Mouse (Mus musculus) ES-Bruce4 (cell line): ENCODE data around the gene Eif3c. TPM values are rescaled to one million over a fixed set of nuclear protein-coding genes. Genes with fewer than 3 reads are reported as not detected.

Experiments
- H3K27ac ChIP-seq: 2 replicates; pipeline ENCODE4 v1.5.1; 2012; ENCODE audit warnings: low read length, inconsistent platforms; ENCODE audit not compliant: insufficient read depth
- H3K27me3 ChIP-seq: 2 replicates; pipeline ENCODE4 v1.6.1; 2012; ENCODE audit warnings: mild to moderate bottlenecking, low read length, inconsistent platforms; ENCODE audit not compliant: control insufficient read depth, poor library complexity, insufficient read depth, severe bottlenecking
- H3K36me3 ChIP-seq: 2 replicates; pipeline ENCODE4 v1.6.1; 2012; ENCODE audit warnings: inconsistent platforms, mild to moderate bottlenecking, low read length, moderate library complexity; ENCODE audit not compliant: control insufficient read depth, poor library complexity, insufficient read depth, severe bottlenecking
- H3K4me1 ChIP-seq: one replicate; pipeline ENCODE4 v1.8.1; 2011; ENCODE audit warnings: low read length; ENCODE audit not compliant: control insufficient read depth, insufficient read depth
- H3K4me3 ChIP-seq: 2 replicates; pipeline ENCODE4 v1.5.1; 2011; ENCODE audit warnings: low read depth, mild to moderate bottlenecking, low read length
- H3K9ac ChIP-seq: 2 replicates; pipeline ENCODE4 v1.6.1; 2012; ENCODE audit warnings: low read depth, mild to moderate bottlenecking, inconsistent platforms; ENCODE audit not compliant: poor library complexity, severe bottlenecking
- H3K9me3 ChIP-seq: replicated peaks from 2 replicates; pipeline ENCODE4 v1.6.1; 2012; ENCODE audit warnings: mild to moderate bottlenecking, low read length, inconsistent platforms; ENCODE audit not compliant: control insufficient read depth, poor library complexity, insufficient read depth, severe bottlenecking
- CTCF ChIP-seq: IDR thresholded peaks from one replicate; pipeline ENCODE4 v1.8.1; 2011; ENCODE audit warnings: low read depth, low read length
- EP300 ChIP-seq: IDR thresholded peaks from 2 replicates; pipeline ENCODE4 v1.6.1; 2011; ENCODE audit warnings: low read depth, low read length; ENCODE audit not compliant: insufficient read depth
- POLR2A ChIP-seq: IDR thresholded peaks from one replicate; pipeline ENCODE4 v1.8.1; 2011; ENCODE audit warnings: low read length; ENCODE audit not compliant: insufficient read depth
- polyA plus RNA-seq: library from polyadenylated mRNA; stranded (reverse); fragments of >200 nt; gene quantifications from 2 replicates; pipeline ENCODE4 v1.2.4, GENCODE M21; 2011; ENCODE audit warnings: low read depth; ENCODE audit not compliant: missing spikeins, insufficient read depth, insufficient read length

Gene Eif3c
- polyA plus RNA-seq, 1 experiment: 348 TPM

- no peak overlapping the region for H3K4me3 ChIP-seq
Observed at GRCm38 (mm10) chr7:126545631-126546030, 20.6 kb downstream of the Eif3c start.

GRCm38 (mm10) chr7:126541661-126542060 is 24.6 kb downstream of the Eif3c start:
- Histone ChIP-seq H3K9me3 (no peaks in the 10 kb centered on the region), H3K9ac (no peak overlapping the region), H3K36me3 (peaks cover 13% of the 10 kb centered on the region), H3K4me3 (no peak overlapping the region), H3K4me1 (no peaks in the 10 kb centered on the region), H3K27me3 (no peaks in the 10 kb centered on the region), H3K27ac (no peak overlapping the region)
- TF ChIP-seq CTCF (no peak), POLR2A (no peak), EP300 (no peak)

More at GRCm38 (mm10) chr7:126545631-126546030, 20.6 kb downstream of the Eif3c start:
- Histone ChIP-seq H3K4me1 (no peaks in the 10 kb centered on the region), H3K9me3 (no peaks in the 10 kb centered on the region), H3K27me3 (no peaks in the 10 kb centered on the region), H3K9ac (no peak overlapping the region), H3K36me3 (peaks cover 49% of the 10 kb centered on the region), H3K27ac (no peak overlapping the region)
- TF ChIP-seq CTCF (no peak), EP300 (no peak), POLR2A (no peak)

- Histone ChIP-seq H3K9ac (no peak overlapping the region), H3K27ac (no peak overlapping the region), H3K4me1 (no peaks in the 10 kb centered on the region), H3K27me3 (peaks cover 2% of the 10 kb centered on the region; the same call in 1 of the 2 replicates), H3K36me3 (no peaks in the 10 kb centered on the region), H3K4me3 (no peak overlapping the region), H3K9me3 (no peaks in the 10 kb centered on the region)
- TF ChIP-seq EP300: no peak
- no peak for TF ChIP-seq CTCF
- no peak for TF ChIP-seq POLR2A
Observed at GRCm38 (mm10) chr7:126537820-126538585, 28.2 kb downstream of the Eif3c start.

- Histone ChIP-seq H3K36me3 (no peaks in the 10 kb centered on the region), H3K9ac (no peak overlapping the region), H3K27me3 (peaks cover 2% of the 10 kb centered on the region; the same call in 1 of the 2 replicates), H3K9me3 (no peaks in the 10 kb centered on the region), H3K27ac (no peak overlapping the region), H3K4me3 (no peak overlapping the region), H3K4me1 (no peaks in the 10 kb centered on the region)
- TF ChIP-seq EP300: no peak
- no peak for TF ChIP-seq CTCF
- no peak for TF ChIP-seq POLR2A
Observed at GRCm38 (mm10) chr7:126536466-126536865, 29.7 kb downstream of the Eif3c start.

- no peak for TF ChIP-seq POLR2A
- no peak for TF ChIP-seq CTCF
- TF ChIP-seq EP300: no peak
- H3K27ac ChIP-seq: no peak overlapping the region
- no peaks in the 10 kb centered on the region for H3K36me3 ChIP-seq
- no peaks in the 10 kb centered on the region for H3K9me3 ChIP-seq
- H3K4me3 ChIP-seq: peak overlapping the region; percentile 62
- H3K9ac ChIP-seq: peak overlapping the region; percentile 11
- H3K27me3 ChIP-seq: peaks cover 2% of the 10 kb centered on the region; the same call in 1 of the 2 replicates
- no peaks in the 10 kb centered on the region for H3K4me1 ChIP-seq
Observed at GRCm38 (mm10) chr7:126535766-126536165, 30.4 kb downstream of the Eif3c start.

- no peak for TF ChIP-seq POLR2A
- no peak for TF ChIP-seq EP300
- no peak for TF ChIP-seq CTCF
- Histone ChIP-seq H3K36me3 (no peaks in the 10 kb centered on the region), H3K4me1 (no peaks in the 10 kb centered on the region), H3K9me3 (no peaks in the 10 kb centered on the region), H3K4me3 (no peak overlapping the region), H3K9ac (no peak overlapping the region), H3K27me3 (peaks cover 2% of the 10 kb centered on the region; the same call in 1 of the 2 replicates), H3K27ac (0 out of 2 replicates have a peak overlapping the region, but pooled peaks have one; percentile 2)
Observed at GRCm38 (mm10) chr7:126533434-126533833, 32.8 kb downstream of the Eif3c start.
